Mouse (Mus musculus) thymus, postnatal 0 days (tissue): Measurements from ENCODE around the gene Gsta4. TPM values are rescaled to one million over a fixed set of nuclear protein-coding genes. Genes with fewer than 3 reads are reported as not detected.
"Not testable (repeated sequence)": the region's sequence is repeated elsewhere in the genome, so short reads cannot be mapped to it uniquely, and the experiment has no call there.

Experiments used
- DNase-seq: peaks from one replicate; pipeline ENCODE4 v3.0.0-alpha.2; 2015; ENCODE audit warnings: low spot score
- polyA plus RNA-seq: library from polyadenylated mRNA; unstranded; fragments of >200 nt; fragmentation: Nextera tagmentation; extraction: Ambion mirVana; gene quantifications from 2 replicates; pipeline ENCODE4 v1.2.1, GENCODE M21; 2015

The Gsta4 gene
- polyA plus RNA-seq, 1 experiment from 2014 or later = 53.9 TPM

GRCm38 (mm10) chr9:78229658-78230057 lies 47.1 kb downstream of the Gsta4 start:
- DNase-seq = not testable (repeated sequence)

GRCm38 (mm10) chr9:78230461-78230860 lies 47.9 kb downstream of the Gsta4 start, which contains the start of gene Gsta1:
Gsta1 (plus strand) TSS chr9:78230656.
- not testable (repeated sequence) for DNase-seq

GRCm38 (mm10) chr9:78233121-78233695 lies 50.6 kb downstream of the Gsta4 start:
- DNase-seq = not testable (repeated sequence)

GRCm38 (mm10) chr9:78255683-78256470 lies 73.3 kb downstream of the Gsta4 start:
- not testable (repeated sequence) for DNase-seq

- DNase-seq = not testable (repeated sequence)
These were observed 74.3 kb downstream of the Gsta4 start, which contains the start of gene Gm3776 for GRCm38 (mm10) chr9:78256914-78257313. Gm3776 (plus strand) TSS chr9:78257129.

Other genes with a start within 250 kb of the Gsta4 start
- gene Gcm1, start 130.8 kb upstream of the Gsta4 start, polyA plus RNA-seq = 0.13 and 0.25 TPM in 2 replicates
- 53.8 and 60.6 TPM in 2 replicates for gene Fbxo9, start 73.7 kb upstream of the Gsta4 start, polyA plus RNA-seq
- 14.7 and 14.9 TPM in 2 replicates for gene Ick, start 73.6 kb upstream of the Gsta4 start, polyA plus RNA-seq
- 0.59 and 0.68 TPM in 2 replicates for gene Gsta1, start 47.9 kb downstream of the Gsta4 start, polyA plus RNA-seq
- 0.24 TPM in 1 of 2 replicates, not detected in the other for gene Gm3776, start 74.4 kb downstream of the Gsta4 start, polyA plus RNA-seq
- not detected in 2 replicates for gene Gm10639, start 107.1 kb downstream of the Gsta4 start, polyA plus RNA-seq
- 0.36 TPM in 1 of 2 replicates, not detected in the other for gene Omt2a, start 132.0 kb downstream of the Gsta4 start, polyA plus RNA-seq
- gene Omt2b, start 144.8 kb downstream of the Gsta4 start, polyA plus RNA-seq = 0.21 and 0.68 TPM in 2 replicates
- 6.3 and 6.4 TPM in 2 replicates for gene Gsta2, start 173.0 kb downstream of the Gsta4 start, polyA plus RNA-seq
- 0.58 and 1.0 TPM in 2 replicates for gene Dppa5a, start 185.4 kb downstream of the Gsta4 start, polyA plus RNA-seq
- 1.6 and 1.8 TPM in 2 replicates for gene Ooep, start 196.0 kb downstream of the Gsta4 start, polyA plus RNA-seq
- gene Ddx43, start 213.0 kb downstream of the Gsta4 start, polyA plus RNA-seq = 0.23 TPM in 2 replicates